Mouse (Mus musculus) mouse trophoblast stem cell (cell line): Measurements from ENCODE around the gene Htr2b.

ENCODE experiments used
- in situ Hi-C, 2 experiments: fragments of 300-500 bp; cut with MseI, MboI; formaldehyde crosslinking; loops; 2 replicates in 1 of 2; 3 replicates in 1 of 2; pipeline ENCODE4 v1.15.1; 2025

The Htr2b gene

DNA sequence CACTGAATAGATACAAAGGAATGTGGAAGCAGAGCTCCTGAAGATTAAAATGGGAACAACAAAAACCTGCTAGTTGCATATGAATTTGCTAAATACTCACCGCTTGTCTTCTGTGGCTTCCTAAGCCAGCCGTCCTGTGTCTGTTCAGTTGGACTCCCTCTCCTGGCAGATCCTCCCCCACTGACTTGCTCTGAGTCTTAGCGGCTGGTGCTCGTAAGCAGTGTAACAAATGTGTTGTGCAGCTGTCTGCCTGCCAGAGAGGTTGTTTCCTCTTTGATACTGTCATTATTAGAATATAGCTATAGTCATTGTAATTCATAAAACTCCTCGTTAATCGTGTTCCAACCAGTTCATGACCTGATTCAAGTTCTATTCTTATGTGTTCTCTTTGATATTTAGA, at the start of gene Htr2b:
Gene Htr2b (minus strand): TSS at position 192 of the 400 bp plus-strand sequence.
- in situ Hi-C loops = no loop called here

DNA sequence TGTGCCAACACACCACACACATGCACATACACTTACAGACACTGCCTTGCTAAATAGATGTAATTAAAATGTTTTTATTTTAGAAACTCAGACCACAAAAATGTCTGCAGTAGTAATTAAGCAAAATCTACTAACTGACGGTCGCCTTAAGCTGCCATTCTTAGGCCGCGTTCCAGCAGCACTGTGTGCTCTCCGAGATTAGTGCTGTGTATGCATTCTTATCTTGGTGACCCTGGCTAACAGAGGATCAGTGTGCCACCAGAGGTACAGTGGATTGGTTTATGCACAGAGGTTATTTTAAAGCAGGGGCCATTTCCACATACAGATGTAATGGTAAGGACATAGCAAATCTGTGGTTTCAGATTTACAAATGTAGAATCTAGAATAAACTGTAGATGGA, 49.3 kb upstream of the Htr2b start:
- in situ Hi-C loops = no loop called here

DNA sequence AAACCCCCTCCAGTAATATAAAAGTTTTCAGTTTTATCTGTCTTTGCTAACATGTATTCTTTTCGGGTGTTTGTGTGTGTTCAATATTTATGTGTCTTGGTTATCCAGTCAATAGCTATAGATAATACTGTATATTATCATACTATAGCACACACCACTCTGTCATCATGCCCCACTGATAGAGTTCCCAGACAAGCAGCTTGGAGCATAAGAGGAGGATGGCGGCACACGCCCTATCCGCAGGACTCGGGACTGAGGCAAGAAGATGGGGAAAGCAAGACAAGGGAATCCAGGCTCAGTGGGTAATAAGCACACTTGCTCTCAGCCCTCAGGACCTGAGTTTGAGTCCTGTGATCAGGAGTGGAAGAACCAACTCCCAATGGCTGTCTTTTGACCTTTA, 48.7 kb upstream of the Htr2b start:
- in situ Hi-C loops = no loop called here

DNA sequence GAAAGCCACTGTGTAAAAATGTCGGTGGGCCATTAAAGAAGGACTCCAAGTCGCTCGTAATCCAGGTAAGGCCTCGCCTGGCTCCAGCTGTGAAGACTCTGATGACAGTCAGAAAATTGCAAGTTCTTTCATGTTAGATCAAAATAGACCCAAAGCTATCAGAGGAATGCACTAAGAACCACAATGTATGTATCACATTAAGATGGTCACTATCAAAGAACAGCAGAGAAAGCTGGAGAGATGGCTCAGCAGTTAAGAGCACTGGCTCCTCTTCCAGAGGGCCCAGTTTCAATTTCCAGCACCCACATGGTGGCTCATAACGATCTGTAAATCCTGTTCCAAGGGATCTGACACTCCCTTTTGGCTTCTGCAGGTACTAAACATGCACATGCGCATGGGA, 48.3 kb upstream of the Htr2b start:
- in situ Hi-C loops = no loop called here

DNA sequence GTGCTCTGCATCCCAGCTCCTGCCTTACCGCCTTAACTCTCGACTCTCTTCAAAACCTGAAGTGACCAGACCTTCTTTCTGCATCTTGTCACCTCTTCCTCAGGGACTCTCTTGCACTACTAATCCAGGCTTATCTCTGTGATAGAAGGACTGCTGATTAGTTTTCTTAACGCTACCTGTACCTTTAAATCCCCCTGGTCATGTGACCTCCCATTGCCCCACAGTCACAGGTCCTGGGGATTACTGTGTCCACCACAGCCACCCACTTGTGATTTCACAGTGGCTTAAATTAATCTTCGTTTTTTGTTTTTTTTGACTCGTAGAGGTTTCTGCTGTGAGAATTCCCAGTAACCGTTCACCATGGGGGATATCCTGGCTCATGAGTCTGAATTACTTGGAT, 44.8 kb upstream of the Htr2b start:
- in situ Hi-C loops = no loop called here

DNA sequence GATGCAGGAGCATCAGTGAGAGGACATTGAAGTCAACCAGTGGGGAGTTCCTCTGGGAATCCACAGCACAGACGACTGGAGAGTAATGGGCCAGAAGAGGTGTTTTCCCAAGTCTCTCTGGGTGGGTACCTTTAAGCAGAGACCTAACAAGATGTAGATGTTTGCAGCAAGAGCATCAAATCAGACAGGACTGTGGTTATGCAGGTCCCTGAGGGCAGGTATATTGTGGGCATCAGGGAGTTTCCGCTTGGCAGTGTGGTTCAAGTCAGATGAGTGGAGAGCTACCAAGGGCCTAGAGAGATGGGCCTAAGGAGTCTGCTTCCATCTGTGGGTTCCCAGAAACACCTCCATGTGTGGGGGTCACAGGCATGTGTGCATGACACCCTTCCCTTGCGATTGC, 44.3 kb upstream of the Htr2b start:
- in situ Hi-C loops = no loop called here

DNA sequence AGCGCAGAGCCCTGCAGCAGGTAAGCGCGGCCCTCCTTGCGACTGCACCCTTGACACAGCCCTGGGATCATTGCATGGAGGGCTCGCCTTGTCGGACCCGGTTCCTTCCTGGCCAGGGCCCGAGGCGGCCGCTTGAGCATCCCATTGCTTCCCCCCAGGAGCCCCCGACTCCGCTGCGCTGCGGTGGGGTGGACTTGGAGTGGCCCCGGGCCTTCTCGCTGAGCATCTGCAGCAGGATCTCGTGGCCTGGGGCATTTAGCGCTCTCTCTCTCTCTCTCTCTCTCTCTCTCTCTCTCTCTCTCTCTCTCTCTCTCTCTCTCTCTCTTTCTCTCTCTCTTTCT, 43.0 kb upstream of the Htr2b start:
- in situ Hi-C loops = no loop called here

DNA sequence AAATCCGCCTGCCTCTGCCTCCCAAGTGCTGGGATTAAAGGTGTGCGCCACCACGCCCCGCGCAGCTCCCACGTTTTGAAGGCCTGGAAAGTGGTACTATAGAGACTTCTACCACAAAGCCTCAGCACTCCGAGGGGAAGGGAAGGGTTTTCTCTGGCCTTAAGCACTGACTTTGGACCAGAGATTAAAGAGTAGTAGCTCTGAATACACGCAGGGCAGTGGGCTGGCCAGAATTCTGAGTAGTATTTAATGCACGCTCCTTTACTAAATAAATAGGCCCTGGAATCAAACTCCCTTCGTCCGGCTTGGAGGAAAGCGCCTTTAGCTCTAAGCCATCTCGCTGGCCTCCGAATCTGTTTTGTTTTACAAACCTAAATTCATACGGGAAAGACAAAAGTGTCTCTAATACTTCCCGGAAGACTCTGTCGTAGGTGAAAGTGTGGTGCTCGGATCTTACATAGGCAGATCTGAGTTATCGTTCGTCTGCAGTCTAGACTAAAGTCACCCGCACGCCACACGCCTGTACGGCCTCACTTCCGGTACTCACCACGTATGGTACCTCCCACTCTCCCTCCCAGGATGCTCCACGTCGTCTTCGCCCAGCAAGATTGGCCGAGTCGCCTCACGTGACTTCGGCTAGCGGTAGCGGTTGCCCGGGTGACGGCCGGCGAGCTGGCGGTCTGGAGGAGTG, 42.5 kb upstream of the Htr2b start, which contains the start of gene Armc9:
Gene Armc9 (plus strand): TSS at position 648 of the 691 bp plus-strand sequence.
- in situ Hi-C loops = no loop called here

DNA sequence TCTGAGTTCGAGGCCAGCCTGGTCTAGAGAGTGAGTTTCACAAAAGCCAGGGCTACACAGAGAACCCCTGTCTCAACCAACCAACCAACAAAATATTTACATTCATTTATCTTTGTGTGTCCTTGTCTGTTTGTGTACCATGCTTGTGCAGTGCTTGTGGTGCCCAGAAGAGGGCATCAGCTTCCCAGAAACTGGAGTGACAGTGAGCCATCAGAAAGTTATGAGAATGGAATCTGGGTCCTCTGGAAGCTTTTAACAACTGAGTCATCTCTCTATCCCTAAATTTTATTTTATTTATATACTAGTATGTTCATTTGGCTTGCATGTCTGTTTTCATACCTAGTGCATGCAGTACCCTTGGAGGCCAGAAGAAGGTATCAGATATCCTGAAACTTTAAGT, 40.8 kb upstream of the Htr2b start:
- in situ Hi-C loops = no loop called here

DNA sequence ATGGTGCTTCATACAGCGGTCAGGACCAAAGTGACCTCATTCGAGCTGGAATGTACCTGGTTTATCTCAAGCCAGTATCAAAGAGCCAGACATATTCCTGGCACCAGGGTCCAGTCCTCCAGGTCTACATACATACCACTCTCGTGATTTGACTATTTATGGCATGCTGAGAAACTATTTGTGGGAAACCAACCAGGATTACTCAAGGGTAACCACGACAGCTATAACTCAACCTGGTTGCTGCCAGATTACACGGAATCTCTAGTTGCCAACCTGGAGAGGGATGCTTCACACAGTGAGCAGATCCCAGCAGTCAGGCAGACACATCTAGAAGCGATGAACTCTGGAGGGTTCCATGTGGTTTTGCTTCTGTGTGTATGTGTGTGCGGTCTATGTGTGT, 39.6 kb upstream of the Htr2b start:
- in situ Hi-C loops = no loop called here

DNA sequence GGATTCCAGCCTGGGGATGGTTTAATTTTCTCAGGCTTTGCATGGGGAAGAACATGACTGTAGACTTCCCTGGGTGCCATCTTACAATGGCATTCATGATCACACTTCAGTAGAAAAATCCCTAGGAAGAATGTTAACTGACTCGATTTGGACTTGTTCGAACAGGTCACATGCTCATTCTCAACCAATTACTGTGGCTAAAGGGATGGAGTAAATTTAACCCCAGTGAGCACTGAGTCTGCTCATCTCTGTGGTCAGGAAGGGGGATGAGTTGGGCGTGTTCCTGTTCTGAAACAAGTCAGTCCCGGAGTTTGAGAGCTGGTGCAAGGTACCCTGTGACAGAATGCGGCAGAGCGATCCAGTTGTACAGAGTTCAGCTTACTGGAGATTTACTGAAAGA, 39.2 kb upstream of the Htr2b start:
- in situ Hi-C loops = no loop called here

DNA sequence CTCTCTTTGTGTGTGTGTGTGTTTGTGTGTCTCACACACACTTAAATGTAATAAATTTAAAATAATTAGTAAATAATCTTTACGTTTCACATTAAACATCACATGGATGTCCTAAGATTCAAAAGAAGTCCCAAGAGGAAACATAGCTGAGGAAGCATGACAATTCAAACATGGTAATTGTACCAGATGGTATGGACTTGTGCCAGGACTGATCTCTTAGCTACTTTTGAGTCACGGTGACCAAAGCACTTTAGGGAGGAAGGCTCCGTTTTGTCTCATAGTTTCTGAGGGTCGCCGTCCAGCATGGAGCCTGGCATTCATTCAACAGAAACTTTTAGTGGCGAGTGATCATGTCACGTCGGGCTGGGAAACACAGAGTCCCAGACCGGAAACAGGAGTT, 36.4 kb upstream of the Htr2b start:
- in situ Hi-C loops = no loop called here

DNA sequence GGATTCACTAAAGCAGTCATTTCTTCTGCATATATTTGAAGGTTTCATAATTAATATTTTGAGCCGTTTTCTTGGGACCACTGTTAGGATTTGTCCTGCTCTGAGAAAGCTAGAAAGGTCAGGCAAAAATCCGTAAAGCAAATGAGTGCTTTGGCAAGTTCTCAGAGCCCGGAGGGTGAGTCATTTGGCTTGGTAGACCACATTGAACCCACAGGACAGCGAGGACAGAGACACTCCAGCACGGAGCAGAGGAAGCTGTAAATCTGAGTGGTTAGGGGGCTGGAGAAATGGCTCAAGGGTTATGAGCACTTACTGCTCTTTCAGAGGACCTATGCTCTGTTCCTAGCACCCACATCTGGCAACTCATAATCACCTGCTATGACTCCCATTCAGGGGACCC, 35.8 kb upstream of the Htr2b start:
- in situ Hi-C loops = no loop called here

DNA sequence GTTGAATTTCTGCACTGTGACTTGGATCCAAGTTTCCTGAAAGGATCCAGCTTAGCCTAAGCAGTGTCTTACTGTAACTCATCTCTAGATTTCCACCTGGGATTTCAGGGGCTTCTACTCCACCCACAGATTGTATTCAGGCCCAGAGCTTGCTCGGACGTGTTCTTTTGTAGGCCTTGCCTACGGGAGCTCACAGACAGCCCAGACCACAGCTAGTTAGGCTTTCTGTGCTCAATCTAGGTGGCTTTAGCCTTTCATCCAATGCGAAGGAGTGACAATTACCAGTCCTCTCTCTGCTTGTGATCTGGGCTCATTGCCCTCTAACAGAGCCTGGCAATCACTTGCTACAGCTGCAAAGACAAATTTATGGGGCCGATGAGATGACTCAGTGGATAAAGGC, 34.5 kb upstream of the Htr2b start:
- in situ Hi-C loops = no loop called here

DNA sequence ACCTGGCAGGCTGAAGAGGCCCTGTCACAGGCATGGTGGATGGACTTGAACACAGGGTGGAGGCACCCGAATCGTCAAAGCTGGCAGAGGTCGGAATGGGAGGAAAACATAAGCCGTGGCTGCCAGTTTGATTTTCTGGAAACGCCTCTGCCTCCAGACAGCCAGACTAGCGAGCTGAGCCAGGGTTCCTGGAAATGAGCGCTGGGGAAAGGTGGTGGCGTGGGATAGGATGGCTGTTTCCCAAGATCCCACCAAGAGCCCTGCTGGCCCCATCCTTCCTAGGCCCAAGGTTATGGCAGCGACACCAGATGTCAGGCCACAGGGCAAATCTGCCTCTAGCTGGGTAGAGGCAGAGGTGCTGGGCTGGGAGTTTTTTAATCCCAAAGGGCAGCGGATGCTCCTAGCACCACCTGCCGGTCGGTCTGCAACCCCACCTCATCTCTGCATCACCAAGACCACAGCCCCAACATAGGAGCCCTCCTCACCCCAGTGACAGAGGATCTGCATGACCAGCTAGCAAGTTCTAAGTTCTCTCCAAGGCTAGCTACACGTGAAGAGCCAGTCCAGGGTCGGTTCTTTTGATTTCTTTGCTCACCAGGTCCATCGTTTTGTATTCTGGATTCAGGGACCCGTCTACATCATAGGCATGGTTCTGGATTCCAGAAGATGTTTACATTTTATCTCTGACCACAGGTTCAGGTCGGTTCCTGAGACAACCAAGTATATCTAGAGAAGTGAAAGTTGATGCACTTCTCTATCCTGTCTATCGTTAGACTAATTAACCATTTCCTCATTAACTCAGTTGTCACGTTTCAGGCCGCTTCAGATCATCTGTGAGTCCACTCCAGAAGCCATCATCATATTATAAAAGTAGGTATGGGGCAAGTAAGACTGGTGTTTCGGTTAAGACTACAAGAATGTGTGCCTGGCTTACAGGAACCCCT, 32.5 kb upstream of the Htr2b start:
- in situ Hi-C loops = no loop called here

DNA sequence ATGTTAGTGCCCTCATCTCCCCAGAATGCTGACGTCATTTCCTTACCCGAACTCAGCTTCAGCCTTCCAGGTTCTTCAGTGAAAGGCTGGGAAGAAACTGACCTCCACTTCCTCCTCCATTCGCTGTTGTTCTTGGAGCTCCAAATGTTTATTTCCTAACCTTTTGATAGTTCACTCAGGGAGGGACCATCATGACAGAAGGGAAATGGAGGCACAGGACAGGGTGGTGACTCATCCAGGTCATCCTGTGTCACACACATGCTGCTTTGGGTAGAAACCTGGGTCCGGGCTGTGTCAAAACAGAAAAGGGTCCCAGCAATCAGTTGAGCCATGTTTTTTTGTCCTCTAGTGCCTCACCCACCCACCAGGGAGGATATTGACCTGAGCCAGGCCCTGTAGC, 31.4 kb upstream of the Htr2b start:
- in situ Hi-C loops = no loop called here

DNA sequence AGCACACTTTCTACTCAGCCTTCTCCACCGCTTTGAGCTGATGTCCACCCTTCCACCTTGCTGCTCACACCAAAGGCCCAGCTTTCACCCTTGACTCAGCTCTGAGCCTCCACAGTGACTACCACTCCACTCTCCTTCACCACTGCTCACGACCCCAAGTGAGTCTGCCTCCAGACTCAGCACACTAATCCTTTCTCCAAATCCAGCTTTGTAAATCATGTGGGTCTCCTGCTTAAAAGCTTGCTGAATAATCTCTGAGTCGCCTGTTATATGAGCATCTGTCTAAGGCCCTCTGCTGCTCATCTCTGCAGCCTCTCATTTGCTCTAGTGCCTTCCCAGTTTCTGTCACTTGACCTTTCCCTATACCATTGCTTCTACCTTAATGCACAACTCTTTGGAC, 29.3 kb upstream of the Htr2b start:
- in situ Hi-C loops = no loop called here

DNA sequence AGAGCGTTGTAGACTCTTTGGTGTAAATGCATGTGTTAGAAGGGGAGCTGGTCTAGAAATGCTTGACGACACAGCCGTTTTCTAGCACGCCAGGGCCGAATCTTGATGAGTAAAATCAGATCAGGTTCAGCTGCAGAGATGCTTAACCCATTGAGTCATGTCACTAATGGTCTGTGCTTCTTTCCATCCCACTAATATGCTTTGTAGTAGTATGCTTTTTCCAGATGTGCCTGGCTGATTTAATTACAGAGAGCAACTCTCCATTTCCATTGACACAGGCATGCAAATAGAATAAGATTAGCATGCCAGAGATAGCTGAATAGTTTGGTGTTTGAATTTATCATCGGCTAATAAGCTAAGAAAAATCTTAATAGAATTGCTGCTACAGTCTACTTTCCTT, 23.5 kb upstream of the Htr2b start:
- in situ Hi-C loops = no loop called here

DNA sequence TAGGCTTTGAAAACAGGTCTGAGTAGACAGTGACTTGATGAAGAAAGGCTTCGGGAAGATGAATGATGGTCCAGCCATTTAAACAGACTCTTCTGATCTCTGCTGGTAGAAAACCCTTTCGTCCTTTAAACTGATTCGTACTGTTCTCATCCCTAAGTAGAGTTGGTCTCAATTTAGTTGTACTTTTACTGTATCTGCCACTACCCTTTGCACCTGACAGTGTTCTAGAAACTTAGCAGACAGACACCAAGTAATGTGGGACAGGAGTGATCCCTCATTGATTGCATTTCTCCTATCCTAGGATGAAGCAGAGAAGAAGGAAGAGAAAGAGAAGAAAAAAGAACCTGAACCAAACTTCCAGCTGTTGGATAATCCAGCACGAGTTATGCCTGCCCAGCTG, 21.6 kb upstream of the Htr2b start, which contains the start of gene Gm21972:
Gene Gm21972 (plus strand): TSS at position 301 of the 400 bp plus-strand sequence.
- in situ Hi-C loops = no loop called here

DNA sequence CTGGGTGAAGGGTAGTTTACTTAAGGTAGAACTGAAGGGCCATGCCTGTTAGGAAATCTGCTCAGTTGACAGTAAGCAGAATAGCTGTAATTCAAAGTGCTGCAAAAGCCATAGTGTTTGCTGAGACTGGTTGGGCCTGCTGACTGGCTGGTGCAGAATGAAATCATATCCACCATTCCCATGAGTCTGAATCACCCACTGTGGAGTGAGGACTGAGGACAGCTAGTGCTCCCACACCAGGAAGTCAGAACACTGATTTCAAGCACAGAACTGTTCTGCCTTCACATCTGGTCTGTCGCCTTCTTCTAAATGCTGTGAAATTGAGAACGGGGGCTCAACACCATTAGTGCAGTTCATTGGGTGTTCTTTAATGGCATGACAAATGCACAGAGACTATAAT, 14.3 kb upstream of the Htr2b start:
- in situ Hi-C loops = no loop called here

DNA sequence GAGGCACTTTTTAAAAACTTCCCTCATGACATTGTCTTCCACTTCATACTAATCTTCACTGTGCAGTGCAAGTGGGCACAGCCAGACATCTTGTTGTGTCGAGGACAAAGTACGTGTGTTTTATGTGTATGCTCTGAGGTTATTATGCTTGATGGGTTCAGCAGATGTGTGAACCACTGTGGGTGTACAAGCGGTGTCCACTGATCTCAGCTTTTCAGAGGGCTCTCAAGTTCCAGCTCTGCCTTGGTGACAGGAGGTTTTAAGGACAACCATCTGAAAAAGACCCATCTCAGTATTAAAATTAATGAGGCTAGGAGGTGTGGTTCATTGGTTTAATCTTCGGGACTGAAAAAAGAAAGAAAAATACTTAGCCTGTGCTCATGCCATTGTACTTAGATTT, 7.8 kb upstream of the Htr2b start:
- in situ Hi-C loops = no loop called here

DNA sequence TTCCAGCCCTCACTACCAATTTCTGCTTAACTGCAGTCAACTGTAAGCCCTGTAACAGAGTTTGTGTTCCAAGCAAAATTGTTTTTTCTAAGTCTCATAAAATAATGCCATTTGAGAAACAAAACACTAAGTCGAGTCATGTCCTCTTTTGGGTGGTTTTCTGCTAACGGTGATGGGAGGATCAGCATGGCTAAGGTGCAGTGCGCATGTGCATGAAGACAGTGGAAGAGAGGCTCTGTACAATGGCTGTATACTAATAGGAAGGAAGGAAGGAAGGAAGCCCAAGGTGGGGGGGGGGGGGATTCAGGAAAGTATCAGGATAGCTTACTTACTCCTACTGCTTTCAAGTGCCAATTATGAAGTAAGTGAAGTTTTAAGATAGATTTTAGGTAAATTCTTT, 2.4 kb upstream of the Htr2b start:
- in situ Hi-C loops = no loop called here

DNA sequence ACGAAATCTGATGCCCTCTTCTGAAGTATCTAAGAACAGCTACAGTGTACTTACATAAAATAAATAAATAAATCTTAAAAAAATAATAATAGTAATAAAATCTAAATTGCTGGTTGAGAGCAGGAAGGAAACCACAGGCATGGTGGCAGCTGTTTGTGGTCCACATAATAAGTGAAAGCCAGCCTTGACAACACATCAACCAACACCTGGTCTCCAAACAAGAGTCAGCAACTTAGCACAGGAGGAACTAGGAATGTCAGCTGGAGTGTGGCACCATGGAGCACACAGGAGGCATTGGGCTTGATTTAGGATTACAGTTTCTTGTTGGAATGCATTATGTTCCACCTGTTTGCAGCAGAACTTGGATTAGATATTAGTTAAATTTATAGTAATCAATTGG, 6.7 kb downstream of the Htr2b start:
- in situ Hi-C loops = no loop called here
